Mouse (Mus musculus): ENCODE measurements around the gene Piezo1. TPM values are rescaled to one million over a fixed set of nuclear protein-coding genes. Genes with fewer than 3 reads are reported as not detected.

The Piezo1 gene
- total and polyA plus RNA-seq, 3 experiments = 21.1 to 59.7 (median 41.6) TPM

DNA sequence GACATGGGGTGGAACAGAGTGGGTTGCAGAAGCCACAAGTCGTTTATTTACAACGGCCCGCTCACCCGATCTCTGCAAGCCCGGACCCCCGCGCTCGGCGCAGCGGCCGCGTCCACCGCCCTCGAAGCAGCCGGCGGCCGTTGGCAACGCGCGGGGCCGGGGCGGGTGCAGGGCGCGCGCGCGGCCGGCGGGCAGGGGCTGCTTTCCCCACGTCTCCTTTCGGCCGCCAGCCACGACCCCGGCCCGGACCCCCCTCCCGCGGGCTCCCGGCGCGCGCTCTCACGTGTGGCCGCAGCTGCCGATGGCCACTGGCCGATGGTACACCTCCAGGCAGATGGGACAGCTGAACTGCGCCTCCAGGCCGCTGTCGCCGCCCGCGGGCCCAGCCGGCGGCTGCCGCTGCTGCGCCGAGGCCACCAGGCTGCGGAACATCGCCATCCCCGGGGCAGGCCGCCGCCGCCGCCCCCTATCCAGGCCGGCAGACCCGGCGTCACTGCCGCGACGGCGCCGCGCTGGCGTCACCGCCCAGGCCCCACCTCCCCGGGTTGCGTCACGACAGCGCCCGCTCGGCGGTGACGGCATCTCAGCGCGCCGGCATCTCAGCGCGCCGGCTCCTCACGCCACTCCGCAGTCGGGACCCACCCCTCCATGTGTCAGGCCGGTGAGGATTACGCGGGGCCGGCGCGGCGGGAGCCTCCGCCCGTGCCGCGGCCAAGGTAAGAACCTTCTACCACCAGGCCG lies 75.4 kb downstream of the Piezo1 start, which contains the start of the genes Rnf166 and Ctu2 (continued):
- TF ChIP-seq CTCF (conservative IDR thresholded peaks at IDR 0.05 in 1 of 2, IDR thresholded peaks at IDR 0.05 in 1 of 2; ENCODE audit: low read depth in 2 of 2, low read length in 2 of 2) (no peak), IRF4 (IDR thresholded peaks at IDR 0.05; ENCODE audit: low read depth, low read length) (peak; percentile 46; the same call in 1 of the 2 replicates), SMC3 (IDR thresholded peaks at IDR 0.05; ENCODE audit: low read depth, low read length) (peak; percentile 3; the same call in 1 of the 2 replicates), EP300 (IDR thresholded peaks at IDR 0.05; ENCODE audit: low read length) (no peak), RCOR1 (conservative IDR thresholded peaks at IDR 0.05; ENCODE audit: low read depth, low read length) (no peak), MYC (IDR thresholded peaks at IDR 0.05; ENCODE audit: low read depth, low read length) (peak; percentile 59; the same call in 1 of the 2 replicates), USF1 (IDR thresholded peaks at IDR 0.05; ENCODE audit: low read depth, low read length) (no peak), ZC3H11A (IDR thresholded peaks at IDR 0.05; ENCODE audit: low read depth, low read length) (no peak), BHLHE40 (IDR thresholded peaks at IDR 0.05; ENCODE audit: low read depth, low read length) (no peak; the same call in 1 of the 2 replicates), CHD1 (IDR thresholded peaks at IDR 0.05; ENCODE audit: low read depth, low read length) (no peak), GABPA (IDR thresholded peaks at IDR 0.05; ENCODE audit: insufficient replicate concordance, low read depth, low read length) (peak; percentile 98), UBTF (IDR thresholded peaks at IDR 0.05; ENCODE audit: low read depth, low read length) (no peak), E2F4 (IDR thresholded peaks at IDR 0.05; ENCODE audit: insufficient replicate concordance, low read depth, low read length) (no peak), MEF2A (IDR thresholded peaks at IDR 0.05; ENCODE audit: borderline replicate concordance, low read depth, low read length) (no peak; the same call in none of the 2 replicates), POLR2AphosphoS2 (IDR thresholded peaks at IDR 0.05; ENCODE audit: low read depth, low read length) (no peak), USF2 (conservative IDR thresholded peaks at IDR 0.05; ENCODE audit: low read depth, low read length) (no peak), SIN3A (IDR thresholded peaks at IDR 0.05; ENCODE audit: low read length) (peak; percentile 99), ZKSCAN1 (IDR thresholded peaks at IDR 0.05; ENCODE audit: borderline replicate concordance, low read depth, low read length) (peak; percentile 34; the same call in 1 of the 2 replicates), MXI1 (IDR thresholded peaks at IDR 0.05; ENCODE audit: low read depth, low read length) (peak; percentile 100)

DNA sequence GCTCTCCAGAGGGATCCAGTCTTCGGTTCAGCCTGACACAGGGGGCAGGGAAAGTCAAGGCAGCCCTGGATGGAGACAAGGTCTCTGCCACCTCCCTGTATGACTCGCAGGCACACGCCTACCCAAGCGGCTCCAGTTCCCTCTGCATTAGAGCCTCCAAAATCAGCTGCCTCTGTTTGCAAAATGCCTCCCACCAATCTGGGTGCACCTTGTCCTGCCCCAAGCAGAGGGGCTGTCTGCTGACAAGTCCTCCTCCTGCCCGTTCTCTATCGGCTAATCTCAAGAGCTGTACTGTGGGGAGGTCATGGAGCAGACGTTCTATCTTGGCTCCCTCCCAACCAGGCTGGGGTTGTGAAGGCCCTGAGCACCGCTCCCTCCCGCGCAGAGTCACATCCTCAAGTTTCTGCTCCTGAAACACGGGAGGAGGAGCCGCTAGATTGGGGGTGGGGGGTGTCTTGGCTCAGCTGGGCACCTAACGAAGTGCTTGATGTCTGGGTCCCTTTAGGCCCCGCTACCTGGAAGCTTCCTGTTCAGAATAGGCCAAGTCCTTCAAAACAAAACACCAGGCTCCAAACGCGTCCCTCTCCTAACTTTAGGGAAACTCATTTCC lies 76.1 kb downstream of the Piezo1 start:
- dilution Hi-C loops (cut with MboI; ENCODE audit: extremely low pct_ligation_motif_present, extremely low pct_unique_long_range_greater_than_20kb, low sequenced_read_pairs) (no loop called here), in situ Hi-C loops (cut with MboI; ENCODE audit: low pct_ligation_motif_present, low pct_unique_long_range_greater_than_20kb, low sequenced_read_pairs) (no loop called here)
- H3K9me3 ChIP-seq (replicated peaks; ENCODE audit: low read length) = no peaks in the 10 kb centered on the region
- no peak overlapping the region for H3K27ac ChIP-seq (ENCODE audit: insufficient read depth, low read depth)
- DNase-seq (ENCODE audit: extremely low read depth) = peak; percentile 21
- peak overlapping the region; percentile 74 for H3K4me2 ChIP-seq (ENCODE audit: insufficient read depth, low read depth, poor library complexity, severe bottlenecking)
- peaks cover 28 to 67% of the 10 kb centered on the region in 2 experiments for H3K36me3 ChIP-seq (replicated peaks in 1 of 2; ENCODE audit: control insufficient read depth in 1 of 2, insufficient read depth in 1 of 2, low read length in 1 of 2)
- TF ChIP-seq HCFC1 (IDR thresholded peaks at IDR 0.05; ENCODE audit: low read depth, low read length) = no peak
- TF ChIP-seq ELF1 (IDR thresholded peaks at IDR 0.05; ENCODE audit: low read depth, low read length) = no peak
- no peak for TF ChIP-seq E2F4 (IDR thresholded peaks at IDR 0.05; ENCODE audit: insufficient replicate concordance, low read depth, low read length)
- no peak for TF ChIP-seq RCOR1 (conservative IDR thresholded peaks at IDR 0.05; ENCODE audit: low read depth, low read length)
- TF ChIP-seq GABPA (IDR thresholded peaks at IDR 0.05; ENCODE audit: insufficient replicate concordance, low read depth, low read length) = no peak
- TF ChIP-seq MXI1 (IDR thresholded peaks at IDR 0.05; ENCODE audit: low read depth, low read length) = no peak
- no peak for TF ChIP-seq USF2 (conservative IDR thresholded peaks at IDR 0.05; ENCODE audit: low read depth, low read length)
- TF ChIP-seq RAD21 (IDR thresholded peaks at IDR 0.05; ENCODE audit: low read depth, low read length) = no peak
- no peak for TF ChIP-seq NRF1 (IDR thresholded peaks at IDR 0.05; ENCODE audit: low read depth, low read length)
- no peak for TF ChIP-seq MAX (IDR thresholded peaks at IDR 0.05; ENCODE audit: low read length)
- TF ChIP-seq ETS1 (conservative IDR thresholded peaks at IDR 0.05; ENCODE audit: low read depth, low read length) = no peak
- TF ChIP-seq POLR2AphosphoS2 (IDR thresholded peaks at IDR 0.05; ENCODE audit: low read depth, low read length) = no peak
- no peak for TF ChIP-seq JUND (conservative IDR thresholded peaks at IDR 0.05; ENCODE audit: low read depth, low read length)
- no peak for TF ChIP-seq MEF2A (IDR thresholded peaks at IDR 0.05; ENCODE audit: borderline replicate concordance, low read depth, low read length)
- TF ChIP-seq ZKSCAN1 (IDR thresholded peaks at IDR 0.05; ENCODE audit: borderline replicate concordance, low read depth, low read length) = no peak
- peaks cover 17% of the 10 kb centered on the region for H3K79me2 ChIP-seq (replicated peaks; ENCODE audit: control insufficient read depth, extremely low read depth, insufficient read depth, poor library complexity, severe bottlenecking)
- H3K4me1 ChIP-seq (ENCODE audit: control insufficient read depth in 1 of 2, insufficient read depth in 2 of 2) = peaks cover 15 to 37% of the 10 kb centered on the region in 2 experiments
- H3K9ac ChIP-seq (ENCODE audit: insufficient read depth, low read depth) = peak overlapping the region; percentile 86
- H3K4me3 ChIP-seq (replicated peaks in 1 of 3; ENCODE audit: low read depth in 2 of 3, low read length in 2 of 3, poor library complexity in 1 of 3) = peak overlapping the region; percentile 75 to 99 (median 94)
- no peaks in the 10 kb centered on the region for H3K27me3 ChIP-seq (replicated peaks)
